Mouse (Mus musculus) stomach, embryonic 14.5 days (tissue): ENCODE data around the gene Atf4. TPM values are rescaled to one million over a fixed set of nuclear protein-coding genes. Genes with fewer than 3 reads are reported as not detected.

Experiments used
- ATAC-seq: fragments of 200-750 bp; cut with Nextera tagmentation; 2 replicates; pipeline ENCODE4 v1.8.0; 2017; ENCODE audit warnings: low read depth, moderate TSS enrichment; ENCODE audit not compliant: insufficient number of reproducible peaks, insufficient read depth, low FRiP score
- H3K27ac ChIP-seq: fragments of 300-500 bp; sonication (generic); 2 replicates; pipeline ENCODE4 v1.5.1; 2014; ENCODE audit warnings: mild to moderate bottlenecking, low read length, moderate library complexity, mixed read lengths
- H3K27me3 ChIP-seq: fragments of 300-500 bp; sonication (generic); 2 replicates; pipeline ENCODE4 v1.6.1; 2014; ENCODE audit warnings: low read length, control low read depth, mixed read lengths; ENCODE audit not compliant: control insufficient read depth, insufficient read depth
- H3K36me3 ChIP-seq: fragments of 300-500 bp; sonication (generic); 2 replicates; pipeline ENCODE4 v1.6.1; 2014; ENCODE audit warnings: mild to moderate bottlenecking, control low read depth, low read length, moderate library complexity, mixed read lengths; ENCODE audit not compliant: control insufficient read depth, insufficient read depth
- H3K4me1 ChIP-seq: fragments of 300-500 bp; sonication (generic); 2 replicates; pipeline ENCODE4 v1.6.1; 2014; ENCODE audit warnings: low read length, control low read depth, mixed read lengths; ENCODE audit not compliant: control insufficient read depth, insufficient read depth
- H3K4me2 ChIP-seq: fragments of 300-500 bp; sonication (generic); replicated peaks from 2 replicates; pipeline ENCODE4 v1.6.1; 2014; ENCODE audit warnings: low read depth, low read length, control low read depth
- H3K4me3 ChIP-seq: fragments of 300-500 bp; sonication (generic); 2 replicates; pipeline ENCODE4 v1.5.1; 2014; ENCODE audit warnings: low read depth, low read length, control low read depth
- H3K9ac ChIP-seq: fragments of 300-500 bp; sonication (generic); replicated peaks from 2 replicates; pipeline ENCODE4 v1.6.1; 2014; ENCODE audit warnings: low read depth, mild to moderate bottlenecking, control low read depth, low read length, moderate library complexity, mixed read lengths
- H3K9me3 ChIP-seq: fragments of 300-500 bp; sonication (generic); 2 replicates; pipeline ENCODE4 v1.6.1; 2016; ENCODE audit warnings: low read depth, low read length, control low read depth; ENCODE audit not compliant: control insufficient read depth
- WGBS: fragments of 180-500 bp; shearing (Covaris S2); extraction: QIAGEN DNeasy Blood & Tissue Kit; methylation state at CpG from one replicate; pipeline ENCODE4 v1.1.7; 2014; 5-methylcytosine and 5-hydroxymethylcytosine counted together
- polyA plus RNA-seq: library from polyadenylated mRNA; unstranded; fragments of >200 nt; fragmentation: Nextera tagmentation; extraction: Ambion mirVana; gene quantifications from 2 replicates; pipeline ENCODE4 v1.2.1, GENCODE M21; 2014

Gene Atf4
- polyA plus RNA-seq, 1 experiment from 2014 or later, result 114 TPM

DNA sequence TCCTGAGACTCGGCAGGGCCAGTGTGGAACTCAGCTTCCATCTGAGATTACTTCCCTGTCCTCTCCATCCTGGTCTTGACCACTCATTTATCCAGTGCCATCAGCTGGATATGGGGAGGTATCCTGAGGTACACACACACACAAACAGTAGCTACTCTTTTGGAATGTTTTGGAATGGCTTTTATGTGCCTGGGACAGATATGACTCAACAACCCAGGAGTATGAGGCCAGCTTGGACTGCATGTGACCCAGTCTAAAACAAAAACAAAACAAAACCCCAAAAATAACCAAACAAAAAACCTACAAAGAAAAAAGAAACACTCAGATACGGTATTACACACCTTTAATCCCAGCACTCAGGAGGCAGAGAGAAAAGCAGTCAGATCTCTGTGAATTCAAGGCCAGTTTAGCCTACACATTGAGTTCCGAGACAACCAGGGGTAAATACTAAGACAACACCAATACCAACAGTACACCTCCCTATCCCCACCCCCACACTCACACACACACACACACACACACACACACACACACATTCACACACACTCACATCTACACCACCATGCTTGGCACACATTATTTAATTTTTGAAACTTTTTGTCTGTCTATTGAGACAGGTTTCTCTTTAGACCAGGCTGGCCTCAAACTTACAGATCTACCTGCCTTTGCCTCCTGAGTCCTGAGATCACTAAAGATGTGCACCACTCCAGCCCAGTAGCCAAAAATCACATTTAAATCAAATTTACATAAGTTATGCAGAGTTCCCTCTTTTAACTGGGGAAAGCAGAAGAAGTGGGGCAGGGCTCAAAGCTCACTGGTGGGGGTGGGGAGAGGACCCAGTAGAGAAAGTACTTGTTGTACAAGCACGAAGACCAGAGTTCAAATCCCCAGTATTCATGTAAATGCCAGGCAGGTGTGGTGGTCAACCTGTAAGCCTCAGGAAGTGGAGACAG, 35.0 kb upstream of the Atf4 start:
- H3K27me3 ChIP-seq, result no peaks in the 10 kb centered on the region
- no peak overlapping the region for H3K4me2 ChIP-seq
- peaks cover 4% of the 10 kb centered on the region; the same call in 1 of the 2 replicates for H3K36me3 ChIP-seq
- H3K4me1 ChIP-seq, result peaks cover 3% of the 10 kb centered on the region; the same call in 1 of the 2 replicates
- H3K9ac ChIP-seq, result no peak overlapping the region
- H3K27ac ChIP-seq, result no peak overlapping the region
- no peak overlapping the region for H3K4me3 ChIP-seq
- no peak for ATAC-seq
- WGBS, result 52% methylated on average over 4 of the region's 4 CpGs
- no peaks in the 10 kb centered on the region for H3K9me3 ChIP-seq

DNA sequence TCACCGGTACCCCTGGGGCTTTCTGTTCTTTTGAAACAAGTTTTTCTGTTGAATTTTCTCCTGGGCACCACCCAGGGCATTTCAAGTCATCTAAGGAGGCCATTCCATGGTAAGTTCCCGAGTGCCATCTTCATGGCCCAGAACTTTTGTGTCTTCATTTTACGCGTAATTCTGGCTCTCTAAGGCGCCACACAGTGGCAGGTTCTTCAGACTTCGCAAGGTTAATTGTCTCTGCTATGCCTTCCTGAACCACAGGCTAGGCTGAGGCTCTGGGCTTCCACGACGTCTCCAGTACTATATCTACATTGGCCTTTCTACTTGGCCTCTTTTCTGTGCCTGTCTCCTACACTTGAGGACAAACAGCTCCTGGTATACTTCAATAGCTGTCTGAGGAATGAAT, 34.0 kb upstream of the Atf4 start:
- H3K4me3 ChIP-seq, result no peak overlapping the region
- H3K27ac ChIP-seq, result no peak overlapping the region
- H3K27me3 ChIP-seq, result no peaks in the 10 kb centered on the region
- no peaks in the 10 kb centered on the region for H3K9me3 ChIP-seq
- H3K4me1 ChIP-seq, result peaks cover 3% of the 10 kb centered on the region; the same call in 1 of the 2 replicates
- peaks cover 4% of the 10 kb centered on the region; the same call in 1 of the 2 replicates for H3K36me3 ChIP-seq
- H3K4me2 ChIP-seq, result no peak overlapping the region
- 71% methylated on average over 8 of the region's 8 CpGs for WGBS
- no peak overlapping the region for H3K9ac ChIP-seq
- no peak for ATAC-seq

DNA sequence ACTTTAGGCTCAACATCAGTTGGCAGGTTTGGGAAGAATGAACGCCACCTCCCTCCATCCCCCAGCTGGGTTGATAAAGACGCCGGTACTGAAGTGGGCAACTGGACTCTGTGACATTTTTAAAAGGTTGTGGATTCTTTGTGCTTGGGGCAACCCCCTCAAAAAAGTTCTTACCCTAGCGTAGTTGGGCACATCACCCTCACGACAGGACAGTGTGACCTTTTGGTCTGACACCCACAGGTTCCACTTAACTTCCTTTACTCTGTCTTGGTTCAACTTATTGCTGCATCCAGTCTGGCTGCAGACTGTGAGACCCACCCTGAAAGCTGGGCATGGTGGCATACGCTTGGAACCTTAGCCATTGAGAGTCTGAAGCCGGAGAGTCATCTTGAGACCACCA, 31.2 kb upstream of the Atf4 start:
- 88% methylated on average over 7 of the region's 7 CpGs for WGBS
- Histone ChIP-seq H3K4me1 (peaks cover 3% of the 10 kb centered on the region; the same call in 1 of the 2 replicates), H3K9me3 (no peaks in the 10 kb centered on the region), H3K36me3 (no peaks in the 10 kb centered on the region), H3K27me3 (no peaks in the 10 kb centered on the region), H3K4me3 (no peak overlapping the region), H3K9ac (no peak overlapping the region), H3K4me2 (no peak overlapping the region), H3K27ac (no peak overlapping the region)
- no peak for ATAC-seq

DNA sequence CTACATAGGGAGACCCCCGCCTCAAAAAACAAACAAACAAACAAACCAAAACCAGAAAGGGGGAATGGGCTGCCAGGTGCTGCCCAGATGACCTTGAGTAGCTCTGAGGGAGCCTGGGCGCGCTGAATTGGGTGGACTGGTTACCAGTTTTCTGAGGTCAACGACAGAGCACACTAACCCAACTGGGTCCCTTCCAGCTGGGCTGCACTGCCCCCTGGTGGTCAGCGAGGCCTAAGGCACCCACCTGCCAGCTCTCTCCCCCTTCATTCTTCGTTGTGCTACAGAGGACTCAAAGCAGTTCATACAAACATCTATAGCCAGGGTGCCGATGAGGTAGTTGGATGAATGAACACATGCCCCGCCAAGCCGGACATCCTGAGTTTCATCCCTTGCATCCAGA, 29.8 kb upstream of the Atf4 start:
- Histone ChIP-seq H3K27ac (no peak overlapping the region), H3K4me3 (no peak overlapping the region), H3K4me2 (no peak overlapping the region), H3K36me3 (no peaks in the 10 kb centered on the region), H3K4me1 (no peaks in the 10 kb centered on the region), H3K27me3 (no peaks in the 10 kb centered on the region), H3K9ac (no peak overlapping the region), H3K9me3 (no peaks in the 10 kb centered on the region)
- ATAC-seq, result peak; percentile 63
- 26% methylated on average over 9 of the region's 9 CpGs for WGBS

DNA sequence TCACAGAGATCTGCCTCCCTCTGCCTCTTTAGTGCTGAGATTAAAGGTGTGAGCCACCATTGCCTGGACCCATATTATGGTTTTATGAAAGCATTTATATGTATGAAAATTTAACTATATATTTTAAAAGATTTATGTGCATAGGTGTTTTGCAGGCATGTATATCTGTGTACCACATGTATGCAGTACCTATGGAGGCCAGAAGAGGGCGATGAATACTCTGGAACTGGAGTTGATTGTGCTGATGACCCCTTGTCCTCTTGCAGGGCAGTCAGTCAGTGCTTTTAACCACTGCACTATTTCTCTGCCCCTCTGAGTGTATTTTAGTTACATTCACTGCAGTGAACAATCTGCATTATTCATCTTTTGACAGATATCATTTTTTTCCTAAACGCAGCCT, 29.2 kb upstream of the Atf4 start:
- 43% methylated on average over 2 of the region's 2 CpGs for WGBS
- Histone ChIP-seq H3K4me3 (no peak overlapping the region), H3K9ac (no peak overlapping the region), H3K9me3 (no peaks in the 10 kb centered on the region), H3K27ac (no peak overlapping the region), H3K4me2 (no peak overlapping the region), H3K4me1 (no peaks in the 10 kb centered on the region), H3K36me3 (no peaks in the 10 kb centered on the region), H3K27me3 (no peaks in the 10 kb centered on the region)
- ATAC-seq, result no peak

DNA sequence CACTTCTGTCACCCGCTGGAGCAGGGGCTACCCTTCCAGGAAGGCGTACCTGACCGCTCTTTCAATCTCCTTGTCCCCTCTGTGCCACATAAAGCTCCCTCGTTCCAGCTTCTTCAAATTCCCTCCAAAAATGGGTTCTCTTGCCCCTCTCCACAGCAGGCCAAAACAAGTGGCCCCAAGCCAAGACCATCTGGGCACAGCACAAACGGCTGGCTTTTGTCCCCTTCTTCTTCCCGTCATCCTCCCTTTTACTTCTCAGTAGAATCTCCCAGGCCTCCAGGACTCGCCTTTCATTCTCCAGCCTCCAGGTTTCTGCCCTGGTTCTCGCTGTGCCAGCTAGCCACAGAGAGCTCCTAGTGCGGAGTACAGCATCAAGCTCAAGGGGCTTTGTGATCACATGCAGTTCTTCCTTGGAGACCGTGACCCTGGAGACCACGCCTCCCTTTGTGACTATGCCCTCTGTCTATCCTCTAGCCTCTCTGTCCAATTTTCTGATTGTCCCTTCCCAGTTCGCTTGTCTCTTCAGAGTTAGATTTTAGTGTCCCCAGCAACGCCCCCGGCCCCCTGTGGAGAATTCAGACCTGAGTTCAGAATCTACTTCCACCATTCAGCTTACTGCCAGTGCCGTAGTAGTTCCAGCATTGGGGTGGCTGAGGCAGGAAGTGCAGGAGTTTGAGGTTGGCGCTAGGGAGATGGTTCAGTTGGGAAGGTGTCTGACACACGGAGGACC, 26.7 kb upstream of the Atf4 start:
- 82% methylated on average over 17 of the region's 17 CpGs for WGBS
- Histone ChIP-seq H3K9ac (no peak overlapping the region), H3K36me3 (no peaks in the 10 kb centered on the region), H3K4me1 (peaks cover 1% of the 10 kb centered on the region; the same call in 1 of the 2 replicates), H3K27ac (no peak overlapping the region), H3K4me2 (no peak overlapping the region), H3K9me3 (no peaks in the 10 kb centered on the region), H3K27me3 (no peaks in the 10 kb centered on the region), H3K4me3 (no peak overlapping the region)
- ATAC-seq, result no peak

DNA sequence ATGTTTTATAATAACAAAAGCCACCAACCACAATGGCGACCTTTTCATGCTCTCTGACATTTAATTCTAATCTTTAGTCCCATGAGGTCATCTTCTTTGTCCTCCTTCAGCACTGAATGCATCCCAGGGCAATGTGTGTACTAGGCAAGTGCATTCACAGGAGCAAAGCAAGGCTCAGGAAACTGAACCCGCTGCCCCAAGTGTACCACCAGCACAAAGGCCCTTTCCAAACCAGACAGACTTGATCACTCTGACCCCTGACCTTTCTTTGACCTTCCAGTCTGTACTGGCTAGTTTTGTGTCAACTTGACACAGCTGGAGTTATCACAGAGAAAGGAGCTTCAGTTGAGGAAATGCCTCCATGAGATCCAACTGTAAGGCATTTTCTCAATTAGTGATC, 22.7 kb upstream of the Atf4 start:
- peaks cover 7% of the 10 kb centered on the region; the same call in 1 of the 2 replicates for H3K4me1 ChIP-seq
- 72% methylated on average over 2 of the region's 2 CpGs for WGBS
- H3K9me3 ChIP-seq, result no peaks in the 10 kb centered on the region

DNA sequence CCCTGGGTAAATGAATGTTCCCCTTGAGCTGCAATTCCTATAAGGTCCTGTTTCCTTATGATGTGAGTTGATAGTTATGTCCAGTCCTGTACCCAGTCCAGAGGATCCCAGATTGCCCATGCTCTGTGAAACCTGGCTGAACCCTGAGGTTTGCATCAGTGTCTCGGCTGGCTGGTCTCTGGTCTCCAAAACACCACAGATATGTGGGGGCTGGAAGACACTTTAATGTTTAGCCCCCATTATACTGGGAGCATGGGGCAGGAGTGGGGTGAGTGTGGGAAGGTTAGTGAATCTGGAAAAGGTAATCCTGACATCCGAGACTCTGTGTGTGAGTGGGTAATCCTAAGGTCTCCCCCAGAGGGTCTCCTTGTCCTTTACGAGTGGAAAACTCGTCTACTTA, 21.9 kb upstream of the Atf4 start:
- no peaks in the 10 kb centered on the region for H3K27me3 ChIP-seq
- peaks cover 23% of the 10 kb centered on the region for H3K36me3 ChIP-seq
- H3K4me1 ChIP-seq, result peaks cover 7% of the 10 kb centered on the region; the same call in 1 of the 2 replicates
- H3K4me2 ChIP-seq, result 0 out of 2 replicates have a peak overlapping the region, but pooled peaks have one; percentile 76
- no peak overlapping the region for H3K4me3 ChIP-seq
- 63% methylated on average over 4 of the region's 4 CpGs for WGBS
- peak overlapping the region; percentile 66; the same call in 1 of the 2 replicates for H3K27ac ChIP-seq
- H3K9ac ChIP-seq, result no peak overlapping the region
- H3K9me3 ChIP-seq, result no peaks in the 10 kb centered on the region
- ATAC-seq, result no peak

More for the DNA sequence above, 22.7 kb upstream of the Atf4 start:
- ATAC-seq, result no peak
- Histone ChIP-seq H3K4me3 (no peak overlapping the region), H3K27ac (no peak overlapping the region), H3K4me2 (no peak overlapping the region), H3K36me3 (peaks cover 19% of the 10 kb centered on the region), H3K27me3 (no peaks in the 10 kb centered on the region), H3K9ac (no peak overlapping the region)
